Mouse (Mus musculus): ENCODE data around the gene Pigk. TPM values are rescaled to one million over a fixed set of nuclear protein-coding genes. Genes with fewer than 3 reads are reported as not detected.

Gene Pigk
- total and polyA plus RNA-seq, 3 experiments: 4.1 to 39.2 (median 34.2) TPM

DNA sequence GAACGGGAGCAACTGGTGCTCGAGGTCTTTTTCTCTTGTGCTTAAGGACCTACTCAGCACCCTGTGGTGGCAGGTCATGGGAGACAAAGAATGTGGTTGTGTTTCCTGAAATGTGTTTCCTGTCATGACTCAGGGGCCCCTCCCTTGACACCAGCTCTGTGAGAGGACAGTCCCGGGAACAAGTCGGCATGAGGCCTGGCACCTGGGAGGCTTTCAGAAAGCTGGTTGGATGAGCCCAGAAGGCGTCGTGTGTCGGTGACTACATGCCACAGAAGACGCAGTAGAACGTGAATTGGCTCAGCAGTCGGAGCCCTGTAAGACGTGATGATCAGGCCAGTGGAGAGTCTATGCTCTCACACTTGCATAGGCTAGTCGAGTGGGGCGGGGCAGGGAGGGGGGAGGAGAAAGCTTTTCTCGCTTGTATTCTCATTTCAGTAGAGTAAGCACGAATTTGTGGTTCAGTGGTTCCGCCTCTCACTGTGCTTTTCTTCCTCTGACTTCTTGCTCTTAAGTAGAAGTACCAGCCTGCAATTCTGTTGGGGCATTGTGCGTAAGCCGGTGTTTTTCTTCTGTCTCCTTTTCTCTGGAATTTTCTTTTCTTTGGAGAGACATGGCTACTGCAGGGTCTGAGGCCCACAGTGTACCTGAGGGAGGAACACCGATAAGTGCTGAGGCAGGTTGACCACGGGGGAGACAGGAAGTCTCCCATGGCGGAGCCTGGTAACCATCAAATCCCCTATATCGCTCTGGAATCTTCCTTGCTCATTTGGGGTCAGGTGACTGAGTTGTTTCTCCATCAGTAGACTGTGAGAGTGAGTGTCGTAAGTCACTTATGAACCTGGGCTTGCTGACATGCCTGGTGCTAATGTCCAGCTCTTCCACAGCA is 198.6 kb downstream of the Pigk start:
- Histone ChIP-seq H3K4me1 (ENCODE audit: insufficient read depth, low read depth, low read length) (no peaks in the 10 kb centered on the region), H3K36me3 (replicated peaks) (no peaks in the 10 kb centered on the region), H3K9me3 (replicated peaks) (no peaks in the 10 kb centered on the region), H3K27me3 (ENCODE audit: insufficient read depth, low read length) (peaks cover 2% of the 10 kb centered on the region; the same call in 1 of the 2 replicates), H3K4me3 (ENCODE audit: low read depth, low read length) (no peak overlapping the region)
- TF ChIP-seq CTCF (IDR thresholded peaks at IDR 0.05; ENCODE audit: low read depth, low read length) (no peak), POLR2AphosphoS5 (IDR thresholded peaks at IDR 0.05; ENCODE audit: insufficient replicate concordance, low read depth, low read length) (no peak), GATA2 (IDR thresholded peaks at IDR 0.05; ENCODE audit: borderline replicate concordance, low read depth, low read length) (no peak), GATA1 (IDR thresholded peaks at IDR 0.05; ENCODE audit: borderline replicate concordance, low read length) (no peak), TAL1 (conservative IDR thresholded peaks at IDR 0.05; ENCODE audit: low read depth, low read length) (no peak)
- ATAC-seq (ENCODE audit: extremely low read depth, insufficient number of reproducible peaks, low FRiP score, poor library complexity, severe bottlenecking): no peak
- no peak for DNase-seq (ENCODE audit: low spot score)

DNA sequence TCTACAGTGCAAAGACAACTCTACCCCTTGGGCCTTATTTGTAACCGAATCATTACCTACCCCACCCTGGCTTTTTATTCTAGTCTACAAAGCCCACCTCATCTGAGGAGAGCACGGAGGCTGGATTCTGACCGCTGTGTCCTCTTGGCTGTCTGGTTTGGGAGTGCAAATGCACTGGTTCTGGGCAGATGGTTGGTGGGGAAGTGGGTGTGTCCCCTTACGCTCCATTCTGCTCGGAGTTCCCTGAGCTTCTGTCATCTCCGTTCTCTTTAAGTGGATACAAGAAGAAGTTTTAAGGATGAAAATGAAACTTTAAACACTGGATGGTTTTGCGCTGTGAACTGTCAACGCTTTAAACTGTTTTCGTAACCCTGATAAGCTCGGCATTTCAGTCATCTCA is 199.2 kb downstream of the Pigk start:
- no peak for TF ChIP-seq TAL1 (conservative IDR thresholded peaks at IDR 0.05; ENCODE audit: low read depth, low read length)
- no peak for TF ChIP-seq CTCF (IDR thresholded peaks at IDR 0.05; ENCODE audit: low read depth, low read length)
- no peak for TF ChIP-seq GATA2 (IDR thresholded peaks at IDR 0.05; ENCODE audit: borderline replicate concordance, low read depth, low read length)
- no peak for TF ChIP-seq POLR2AphosphoS5 (IDR thresholded peaks at IDR 0.05; ENCODE audit: insufficient replicate concordance, low read depth, low read length)
- TF ChIP-seq GATA1 (IDR thresholded peaks at IDR 0.05; ENCODE audit: borderline replicate concordance, low read length): no peak
- ATAC-seq (ENCODE audit: extremely low read depth, insufficient number of reproducible peaks, low FRiP score, poor library complexity, severe bottlenecking): no peak
- H3K4me3 ChIP-seq (ENCODE audit: low read depth, low read length): no peak overlapping the region
- no peaks in the 10 kb centered on the region for H3K4me1 ChIP-seq (ENCODE audit: insufficient read depth, low read depth, low read length)
- no peak for DNase-seq (ENCODE audit: low spot score)
- H3K36me3 ChIP-seq (replicated peaks): no peaks in the 10 kb centered on the region
- H3K9me3 ChIP-seq (replicated peaks): no peaks in the 10 kb centered on the region
- H3K27me3 ChIP-seq (ENCODE audit: insufficient read depth, low read length): peaks cover 2% of the 10 kb centered on the region; the same call in 1 of the 2 replicates

DNA sequence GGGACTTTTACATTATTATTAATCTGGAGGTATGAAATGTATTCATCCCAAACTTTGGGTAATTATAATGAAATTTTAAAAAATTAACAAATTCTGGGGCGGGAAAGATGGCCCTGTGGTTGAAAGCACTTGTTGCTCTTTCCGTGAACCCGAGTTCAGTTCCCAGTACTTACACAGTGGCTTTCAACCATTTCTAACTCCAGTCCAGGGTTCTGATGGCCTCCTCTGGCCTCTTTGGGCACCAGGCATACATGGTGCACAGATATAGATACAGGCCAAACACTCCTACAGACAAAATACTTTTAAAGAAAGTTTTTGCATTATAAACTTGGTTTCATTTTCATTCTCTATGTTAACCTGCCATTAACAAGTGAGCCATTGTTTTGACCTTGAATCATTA is 199.7 kb downstream of the Pigk start:
- ATAC-seq (ENCODE audit: extremely low read depth, insufficient number of reproducible peaks, low FRiP score, poor library complexity, severe bottlenecking) (no peak), DNase-seq (ENCODE audit: low spot score) (no peak)
- Histone ChIP-seq H3K4me1 (ENCODE audit: insufficient read depth, low read depth, low read length) (no peaks in the 10 kb centered on the region), H3K9me3 (replicated peaks) (no peaks in the 10 kb centered on the region), H3K27me3 (ENCODE audit: insufficient read depth, low read length) (peaks cover 2% of the 10 kb centered on the region; the same call in 1 of the 2 replicates), H3K4me3 (ENCODE audit: low read depth, low read length) (no peak overlapping the region), H3K36me3 (replicated peaks) (no peaks in the 10 kb centered on the region)
- TF ChIP-seq GATA2 (IDR thresholded peaks at IDR 0.05; ENCODE audit: borderline replicate concordance, low read depth, low read length): no peak
- TF ChIP-seq POLR2AphosphoS5 (IDR thresholded peaks at IDR 0.05; ENCODE audit: insufficient replicate concordance, low read depth, low read length): no peak
- no peak for TF ChIP-seq TAL1 (conservative IDR thresholded peaks at IDR 0.05; ENCODE audit: low read depth, low read length)
- no peak for TF ChIP-seq CTCF (IDR thresholded peaks at IDR 0.05; ENCODE audit: low read depth, low read length)
- TF ChIP-seq GATA1 (IDR thresholded peaks at IDR 0.05; ENCODE audit: borderline replicate concordance, low read length): no peak

DNA sequence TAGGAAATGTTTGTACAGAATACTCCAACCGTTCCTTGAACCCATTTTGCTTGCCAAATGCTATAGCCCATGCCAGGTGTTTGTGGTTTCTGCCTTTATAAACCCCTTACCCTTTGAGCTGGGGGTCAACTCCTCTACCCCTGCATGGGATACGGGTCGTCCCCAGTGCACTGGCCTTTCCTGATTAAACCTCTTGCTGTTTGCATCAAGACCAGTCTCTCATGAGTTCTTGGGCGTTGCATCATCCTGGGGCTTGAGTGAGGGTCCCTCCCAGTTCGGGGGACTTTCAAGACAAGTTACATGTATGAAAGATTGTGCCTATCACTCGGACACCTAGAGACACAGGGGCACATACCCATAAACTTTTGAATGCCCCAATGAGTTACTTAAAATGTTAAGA is 200.5 kb downstream of the Pigk start:
- Histone ChIP-seq H3K36me3 (replicated peaks) (no peaks in the 10 kb centered on the region), H3K4me1 (ENCODE audit: insufficient read depth, low read depth, low read length) (no peaks in the 10 kb centered on the region)
- no peak for ATAC-seq (ENCODE audit: extremely low read depth, insufficient number of reproducible peaks, low FRiP score, poor library complexity, severe bottlenecking)

DNA sequence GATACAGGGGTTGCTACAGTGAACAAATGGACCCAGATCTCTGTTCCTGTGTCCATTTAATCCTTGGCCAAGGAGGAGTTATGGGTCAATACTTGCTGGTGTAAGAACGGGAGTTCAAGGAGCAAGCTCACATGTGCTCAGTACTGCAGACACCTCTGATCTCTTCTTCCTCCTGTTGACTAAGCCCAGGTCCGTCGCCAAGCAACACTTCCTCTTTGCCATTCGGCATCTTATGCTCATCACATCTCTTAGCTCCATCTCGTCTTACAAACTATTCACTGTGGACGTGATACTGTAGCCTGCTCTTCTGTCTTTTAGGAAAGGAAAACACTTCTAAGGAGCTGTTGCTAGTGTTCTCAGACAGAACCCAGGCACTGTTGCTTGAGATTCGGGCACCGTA is 203.7 kb downstream of the Pigk start:
- ATAC-seq (ENCODE audit: extremely low read depth, insufficient number of reproducible peaks, low FRiP score, poor library complexity, severe bottlenecking) (no peak), DNase-seq (ENCODE audit: low spot score) (no peak)
- TF ChIP-seq TAL1 (conservative IDR thresholded peaks at IDR 0.05; ENCODE audit: low read depth, low read length): no peak
- no peak for TF ChIP-seq CTCF (IDR thresholded peaks at IDR 0.05; ENCODE audit: low read depth, low read length)
- no peak for TF ChIP-seq GATA2 (IDR thresholded peaks at IDR 0.05; ENCODE audit: borderline replicate concordance, low read depth, low read length)
- no peak for TF ChIP-seq GATA1 (IDR thresholded peaks at IDR 0.05; ENCODE audit: borderline replicate concordance, low read length)
- H3K36me3 ChIP-seq (replicated peaks): no peaks in the 10 kb centered on the region
- 0 out of 2 replicates have a peak, but pooled peaks cover 2% of the 10 kb centered on the region for H3K27me3 ChIP-seq (ENCODE audit: insufficient read depth, low read length)
- no peaks in the 10 kb centered on the region for H3K9me3 ChIP-seq (replicated peaks)
- no peaks in the 10 kb centered on the region for H3K4me1 ChIP-seq (ENCODE audit: insufficient read depth, low read depth, low read length)
- H3K4me3 ChIP-seq (ENCODE audit: low read depth, low read length): no peak overlapping the region

More for the DNA sequence above, 200.5 kb downstream of the Pigk start:
- Histone ChIP-seq H3K27me3 (ENCODE audit: insufficient read depth, low read length) (peaks cover 2% of the 10 kb centered on the region; the same call in 1 of the 2 replicates), H3K9me3 (replicated peaks) (no peaks in the 10 kb centered on the region), H3K4me3 (ENCODE audit: low read depth, low read length) (no peak overlapping the region)
- TF ChIP-seq GATA1 (IDR thresholded peaks at IDR 0.05; ENCODE audit: borderline replicate concordance, low read length) (no peak), CTCF (IDR thresholded peaks at IDR 0.05; ENCODE audit: low read depth, low read length) (no peak), GATA2 (IDR thresholded peaks at IDR 0.05; ENCODE audit: borderline replicate concordance, low read depth, low read length) (no peak), POLR2AphosphoS5 (IDR thresholded peaks at IDR 0.05; ENCODE audit: insufficient replicate concordance, low read depth, low read length) (no peak), TAL1 (conservative IDR thresholded peaks at IDR 0.05; ENCODE audit: low read depth, low read length) (no peak)
- DNase-seq (ENCODE audit: low spot score): no peak

DNA sequence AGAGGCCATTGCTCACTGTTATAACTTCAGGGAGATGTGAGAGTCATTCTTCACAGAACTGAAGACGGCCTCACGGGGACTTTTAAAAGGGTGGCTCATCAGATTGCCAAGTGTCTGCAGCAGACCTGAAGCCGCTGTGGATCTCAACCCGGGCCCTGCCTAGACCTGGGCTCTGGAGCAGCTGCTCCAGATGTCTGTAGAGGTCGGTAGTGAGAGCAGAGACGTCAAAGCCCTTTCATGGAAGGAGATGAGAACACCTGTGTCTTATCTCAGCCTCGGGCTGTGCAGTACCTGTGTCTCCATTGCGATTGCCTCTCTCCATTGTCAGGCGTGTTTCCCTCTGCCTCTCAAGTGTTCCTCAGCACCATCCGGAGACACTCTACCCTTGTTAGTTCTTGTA is 205.2 kb downstream of the Pigk start:
- ATAC-seq (ENCODE audit: extremely low read depth, insufficient number of reproducible peaks, low FRiP score, poor library complexity, severe bottlenecking) (no peak), DNase-seq (ENCODE audit: low spot score) (no peak)
- TF ChIP-seq POLR2AphosphoS5 (IDR thresholded peaks at IDR 0.05; ENCODE audit: insufficient replicate concordance, low read depth, low read length) (no peak), TAL1 (conservative IDR thresholded peaks at IDR 0.05; ENCODE audit: low read depth, low read length) (no peak), GATA2 (IDR thresholded peaks at IDR 0.05; ENCODE audit: borderline replicate concordance, low read depth, low read length) (no peak), CTCF (IDR thresholded peaks at IDR 0.05; ENCODE audit: low read depth, low read length) (no peak)
- Histone ChIP-seq H3K27me3 (ENCODE audit: insufficient read depth, low read length) (0 out of 2 replicates have a peak, but pooled peaks cover 2% of the 10 kb centered on the region), H3K4me1 (ENCODE audit: insufficient read depth, low read depth, low read length) (no peaks in the 10 kb centered on the region), H3K36me3 (replicated peaks) (no peaks in the 10 kb centered on the region), H3K9me3 (replicated peaks) (no peaks in the 10 kb centered on the region), H3K4me3 (ENCODE audit: low read depth, low read length) (no peak overlapping the region)

Measured in G1E (cell line).